Mouse (Mus musculus): Measurements from ENCODE around the gene Dok5. TPM values are rescaled to one million over a fixed set of nuclear protein-coding genes. Genes with fewer than 3 reads are reported as not detected.

The Dok5 gene
- polyA plus RNA-seq, 1 experiment from 2014 or later = not detected

DNA sequence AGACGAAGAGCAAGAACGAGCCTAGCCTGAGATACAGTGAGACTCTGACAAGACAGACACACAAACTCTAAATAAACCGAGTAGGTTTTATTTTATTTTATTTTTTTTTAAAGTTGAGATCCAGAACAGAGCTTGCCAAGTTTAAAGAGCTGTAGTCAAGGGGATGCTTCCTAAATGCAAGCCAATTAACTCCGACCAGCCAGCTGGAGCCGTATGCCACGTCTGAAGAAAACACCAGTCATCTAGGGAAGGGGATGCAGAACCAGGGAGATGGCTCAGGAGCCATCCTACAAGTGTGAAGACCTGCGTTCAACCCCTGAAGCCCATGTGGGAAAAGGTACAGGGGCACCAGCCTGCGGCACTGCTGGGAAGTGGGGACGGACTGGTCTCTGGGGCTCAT is 2.7 kb upstream of the Dok5 start:
- H3K4me3 ChIP-seq (ENCODE audit: inconsistent target) = no peak overlapping the region
- 91% methylated on average over 9 of the region's 9 CpGs for WGBS (ENCODE audit: missing documents)
- no peak overlapping the region for H3K27ac ChIP-seq
- no peaks in the 10 kb centered on the region for H3K79me2 ChIP-seq (ENCODE audit: inconsistent target)
- H3K36me3 ChIP-seq (ENCODE audit: inconsistent target) = no peaks in the 10 kb centered on the region

DNA sequence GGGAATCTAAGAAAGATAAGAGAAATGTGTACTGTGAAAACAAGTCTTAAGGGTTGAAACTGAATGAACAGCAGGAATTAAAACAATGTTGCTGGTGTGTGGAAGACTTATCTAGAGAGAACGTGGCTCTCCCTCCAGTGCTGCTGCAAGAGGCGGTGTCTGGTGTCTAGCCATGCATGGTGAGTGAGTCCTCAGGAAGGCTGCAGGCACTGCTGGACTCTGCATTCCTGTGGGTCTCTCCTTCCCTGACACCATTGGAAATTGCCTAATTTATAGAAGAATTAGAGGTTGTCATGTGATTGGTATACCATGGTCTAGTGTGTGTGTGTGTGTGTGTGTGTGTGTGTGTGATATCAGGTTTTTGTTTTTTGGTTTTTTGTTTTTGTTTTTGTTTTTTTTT is 1.9 kb upstream of the Dok5 start:
- no peak overlapping the region for H3K27ac ChIP-seq
- WGBS (ENCODE audit: missing documents) = 69% methylated on average over 2 of the region's 2 CpGs
- no peaks in the 10 kb centered on the region for H3K36me3 ChIP-seq (ENCODE audit: inconsistent target)
- H3K79me2 ChIP-seq (ENCODE audit: inconsistent target) = no peaks in the 10 kb centered on the region
- H3K4me3 ChIP-seq (ENCODE audit: inconsistent target) = no peak overlapping the region

DNA sequence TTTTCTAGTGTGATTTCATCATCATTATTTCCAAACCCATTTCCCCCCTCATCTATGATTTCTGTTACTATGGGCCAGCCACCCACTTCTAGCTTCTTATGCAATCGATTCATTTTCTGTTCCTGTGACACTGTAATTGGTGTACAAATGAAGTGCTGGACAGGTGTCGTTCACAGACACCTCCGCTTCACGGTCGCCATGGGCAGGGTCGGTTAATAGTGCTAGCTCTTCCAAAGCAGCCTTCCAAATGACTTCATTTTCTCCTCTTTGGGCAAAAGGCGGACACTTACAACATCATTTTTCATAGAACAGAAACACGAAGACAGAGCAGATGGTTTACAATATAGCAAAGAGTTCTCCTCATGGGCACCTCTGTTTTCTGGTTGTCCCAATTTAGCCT is 1.5 kb upstream of the Dok5 start:
- no peaks in the 10 kb centered on the region for H3K79me2 ChIP-seq (ENCODE audit: inconsistent target)
- no peaks in the 10 kb centered on the region for H3K36me3 ChIP-seq (ENCODE audit: inconsistent target)
- no peak overlapping the region for H3K27ac ChIP-seq
- 93% methylated on average over 8 of the region's 8 CpGs for WGBS (ENCODE audit: missing documents)
- no peak overlapping the region for H3K4me3 ChIP-seq (ENCODE audit: inconsistent target)

DNA sequence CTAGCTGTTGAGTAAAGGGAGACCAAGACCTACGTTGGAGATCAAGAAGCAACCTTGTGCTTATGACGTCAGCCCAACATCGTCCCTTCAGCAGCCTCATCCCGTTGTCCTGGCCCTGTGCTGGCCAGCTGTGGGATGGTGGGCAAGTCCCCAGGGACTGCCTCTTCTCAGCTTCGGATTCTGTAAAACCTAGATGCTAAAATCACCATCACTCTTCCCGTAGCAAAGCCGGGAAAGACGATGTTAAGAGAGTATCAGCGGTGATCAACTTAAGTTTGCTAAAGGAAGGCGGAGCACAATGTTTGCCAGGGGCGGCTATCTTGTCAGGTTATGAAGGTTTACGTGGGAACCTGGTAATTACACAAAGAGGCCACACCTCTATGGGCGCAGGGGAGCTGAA is 826 bp upstream of the Dok5 start:
- Histone ChIP-seq H3K36me3 (ENCODE audit: inconsistent target) (no peaks in the 10 kb centered on the region), H3K27ac (no peak overlapping the region), H3K4me3 (ENCODE audit: inconsistent target) (no peak overlapping the region), H3K79me2 (ENCODE audit: inconsistent target) (no peaks in the 10 kb centered on the region)
- WGBS (ENCODE audit: missing documents) = 61% methylated on average over 13 of the region's 13 CpGs

DNA sequence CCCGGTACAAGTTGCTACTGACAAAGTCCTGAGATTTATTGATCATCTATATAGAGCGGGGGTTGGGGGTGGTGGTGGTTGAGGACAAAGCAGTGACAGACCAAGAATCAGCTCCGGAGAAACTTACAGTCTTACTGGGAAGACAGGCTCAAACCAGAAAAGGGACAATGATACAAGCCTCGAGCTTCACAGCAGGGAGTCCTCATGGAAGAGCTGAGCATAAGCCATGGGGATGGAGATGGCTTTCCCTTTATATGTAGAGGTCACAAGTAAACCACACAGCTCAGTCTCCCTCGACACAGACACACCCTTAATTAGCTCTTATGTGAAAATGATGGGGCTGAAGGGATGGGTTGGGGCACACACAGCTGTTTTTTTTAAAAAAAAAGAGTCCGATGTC is 402 bp upstream of the Dok5 start:
- WGBS (ENCODE audit: missing documents) = 26% methylated on average over 6 of the region's 6 CpGs
- Histone ChIP-seq H3K36me3 (ENCODE audit: inconsistent target) (no peaks in the 10 kb centered on the region), H3K4me3 (ENCODE audit: inconsistent target) (no peak overlapping the region), H3K79me2 (ENCODE audit: inconsistent target) (no peaks in the 10 kb centered on the region), H3K27ac (no peak overlapping the region)

DNA sequence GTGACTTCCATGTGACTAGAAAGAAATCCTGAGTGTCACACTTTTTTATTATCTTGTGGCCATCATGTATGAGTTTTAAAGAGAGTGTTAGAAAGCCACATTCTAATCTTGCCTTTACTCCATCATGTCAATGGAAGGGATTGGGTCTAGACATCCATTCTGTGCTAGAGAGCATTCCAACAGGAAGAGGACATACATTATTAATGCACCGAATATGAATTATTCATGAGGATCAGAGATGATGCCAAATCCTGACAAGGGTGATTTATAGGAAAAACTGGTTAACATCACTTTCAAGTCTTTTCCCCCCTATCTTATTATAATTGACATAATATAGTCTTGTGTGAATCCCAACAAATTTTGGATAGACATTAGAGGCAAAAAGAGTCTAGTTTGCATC is 2.1 kb downstream of the Dok5 start:
- H3K4me3 ChIP-seq (ENCODE audit: inconsistent target) = no peak overlapping the region
- H3K27ac ChIP-seq = no peak overlapping the region
- H3K79me2 ChIP-seq (ENCODE audit: inconsistent target) = no peaks in the 10 kb centered on the region
- H3K36me3 ChIP-seq (ENCODE audit: inconsistent target) = no peaks in the 10 kb centered on the region
- WGBS (ENCODE audit: missing documents) = 91% methylated on average over 1 of the region's 1 CpGs

DNA sequence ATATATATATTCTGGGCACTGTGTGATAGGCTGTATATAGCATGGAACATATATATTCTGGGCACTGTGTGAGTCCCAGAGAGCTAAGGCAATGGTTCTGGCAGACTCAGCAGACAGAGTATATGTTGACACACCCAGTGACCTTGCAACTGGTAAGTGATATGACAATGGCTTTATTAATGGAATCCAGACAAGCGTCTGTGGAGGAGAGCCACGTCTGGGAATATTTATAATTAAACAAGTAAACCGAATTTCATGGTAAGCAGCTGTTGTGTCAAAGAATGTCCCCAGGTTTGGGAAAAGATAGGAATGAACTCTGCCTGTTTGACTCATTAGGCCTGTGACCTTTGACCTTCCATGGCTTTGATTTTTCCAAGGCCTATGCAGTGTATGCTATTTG is 2.8 kb downstream of the Dok5 start:
- H3K4me3 ChIP-seq (ENCODE audit: inconsistent target) = no peak overlapping the region
- no peaks in the 10 kb centered on the region for H3K36me3 ChIP-seq (ENCODE audit: inconsistent target)
- no peaks in the 10 kb centered on the region for H3K79me2 ChIP-seq (ENCODE audit: inconsistent target)
- no peak overlapping the region for H3K27ac ChIP-seq
- WGBS (ENCODE audit: missing documents) = 86% methylated on average over 3 of the region's 3 CpGs

DNA sequence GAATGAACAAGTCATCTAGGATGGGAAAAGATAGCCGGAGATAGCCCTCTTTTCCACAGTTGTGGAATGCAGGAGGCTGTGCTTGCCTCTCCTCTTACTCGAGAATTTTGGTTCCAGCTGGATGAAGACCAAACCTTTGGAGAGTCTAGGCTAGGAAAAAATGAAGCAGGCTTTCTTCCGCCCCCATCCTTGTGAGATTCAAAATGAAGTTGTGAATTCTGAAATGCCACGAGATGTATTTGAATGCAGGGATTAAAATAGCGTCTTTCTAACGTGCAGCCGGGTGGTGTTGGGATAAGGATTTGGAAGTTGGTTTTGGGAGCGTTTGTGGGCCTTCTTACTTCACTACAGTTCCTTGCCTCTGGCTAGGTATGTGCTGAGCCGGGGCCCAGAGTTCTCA is 6.8 kb downstream of the Dok5 start:
- no peaks in the 10 kb centered on the region for H3K79me2 ChIP-seq (ENCODE audit: inconsistent target)
- WGBS (ENCODE audit: missing documents) = 86% methylated on average over 9 of the region's 9 CpGs
- no peak overlapping the region for H3K4me3 ChIP-seq (ENCODE audit: inconsistent target)
- H3K27ac ChIP-seq = no peak overlapping the region
- no peaks in the 10 kb centered on the region for H3K36me3 ChIP-seq (ENCODE audit: inconsistent target)

DNA sequence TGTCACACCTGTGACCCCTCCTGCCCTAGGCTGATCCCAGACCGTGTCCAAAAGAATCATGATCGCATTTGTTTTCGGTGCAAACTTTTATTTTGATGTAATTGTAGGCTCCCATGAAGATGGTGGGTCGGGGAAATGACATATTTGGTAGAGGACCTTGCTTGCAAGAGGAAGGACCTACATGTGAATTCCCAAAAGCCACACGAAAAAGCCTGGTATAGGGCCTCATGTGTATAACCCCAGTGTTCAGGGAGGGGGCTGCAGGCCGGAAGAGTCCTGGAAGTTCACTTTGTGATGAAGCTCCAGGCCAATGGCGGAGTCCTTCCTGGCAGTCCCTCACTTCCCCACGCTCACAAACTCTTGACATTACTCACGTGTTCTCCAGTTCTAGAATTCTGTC is 7.3 kb downstream of the Dok5 start:
- 82% methylated on average over 9 of the region's 9 CpGs for WGBS (ENCODE audit: missing documents)
- Histone ChIP-seq H3K36me3 (ENCODE audit: inconsistent target) (no peaks in the 10 kb centered on the region), H3K27ac (no peak overlapping the region), H3K4me3 (ENCODE audit: inconsistent target) (no peak overlapping the region), H3K79me2 (ENCODE audit: inconsistent target) (no peaks in the 10 kb centered on the region)

DNA sequence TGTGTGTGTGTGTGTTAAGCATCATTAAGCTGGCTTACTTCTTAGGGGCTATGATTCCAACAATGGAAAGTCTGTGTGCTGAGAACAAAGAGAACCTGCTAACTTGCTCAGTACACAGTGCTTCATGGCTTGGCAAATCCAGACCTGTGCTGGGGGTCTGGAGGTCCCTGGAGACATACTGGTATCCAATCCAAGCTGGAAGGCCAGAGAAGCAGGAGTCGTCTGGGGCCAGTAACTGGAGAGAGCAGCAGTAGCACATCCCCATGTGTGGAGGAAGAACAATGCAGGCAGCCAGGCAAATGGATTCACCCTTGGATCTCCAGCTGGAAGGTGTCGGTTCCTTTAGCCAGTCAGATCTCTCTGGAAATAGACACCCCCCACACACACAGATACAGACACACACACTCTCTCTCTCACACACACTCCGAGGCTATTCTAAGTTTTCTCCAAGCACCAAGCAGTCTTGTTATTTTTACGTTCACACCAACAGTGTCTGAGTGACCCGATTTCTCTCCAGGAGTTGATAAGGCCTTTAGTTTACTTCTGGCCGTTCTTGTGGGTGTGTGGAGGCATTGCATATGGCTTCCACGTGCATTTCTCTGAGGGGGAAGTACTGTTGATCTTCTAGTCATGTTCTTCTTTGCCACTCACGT is 8.2 kb downstream of the Dok5 start:
- Histone ChIP-seq H3K79me2 (ENCODE audit: inconsistent target) (no peaks in the 10 kb centered on the region), H3K4me3 (ENCODE audit: inconsistent target) (no peak overlapping the region), H3K36me3 (ENCODE audit: inconsistent target) (no peaks in the 10 kb centered on the region), H3K27ac (no peak overlapping the region)
- WGBS (ENCODE audit: missing documents) = 77% methylated on average over 8 of the region's 8 CpGs

DNA sequence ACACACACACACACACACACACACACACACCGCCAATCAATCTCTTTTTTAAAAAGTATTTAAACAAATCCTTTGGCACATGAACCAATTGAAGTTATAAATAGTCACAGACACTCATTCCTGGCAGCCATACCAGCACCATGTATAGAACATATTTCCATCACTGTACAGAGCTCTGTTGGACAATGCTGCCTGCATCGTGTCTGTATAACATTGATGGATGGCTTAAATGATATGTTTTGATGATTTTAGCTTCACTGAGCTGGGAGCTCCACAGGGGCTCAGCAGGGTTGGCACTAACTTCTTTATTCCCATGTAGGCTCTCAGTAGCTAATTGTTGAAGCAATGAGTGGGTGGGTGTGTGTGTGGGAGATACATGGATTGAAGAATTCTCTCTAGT is 11.9 kb downstream of the Dok5 start:
- no peak overlapping the region for H3K27ac ChIP-seq
- WGBS (ENCODE audit: missing documents) = 46% methylated on average over 2 of the region's 2 CpGs
- no peaks in the 10 kb centered on the region for H3K79me2 ChIP-seq (ENCODE audit: inconsistent target)
- H3K36me3 ChIP-seq (ENCODE audit: inconsistent target) = no peaks in the 10 kb centered on the region
- no peak overlapping the region for H3K4me3 ChIP-seq (ENCODE audit: inconsistent target)

DNA sequence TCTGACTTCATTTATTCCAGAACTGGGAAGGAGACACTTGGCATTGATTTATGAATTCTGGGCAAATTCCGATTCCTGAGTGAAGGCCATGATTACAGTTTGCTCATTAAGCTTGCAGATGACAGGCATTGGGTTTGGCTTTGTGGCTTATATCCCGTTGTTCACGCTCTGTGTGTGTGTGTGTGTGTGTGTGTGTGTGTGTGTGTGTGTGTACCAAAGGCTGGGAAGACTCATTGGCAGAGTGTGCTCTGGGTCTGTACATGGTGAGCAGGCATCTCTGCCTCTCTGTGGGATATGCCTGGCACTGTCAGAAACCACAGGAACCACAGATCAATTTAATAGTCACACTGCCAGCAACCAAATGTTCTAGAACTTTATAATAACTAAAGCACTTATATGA is 17.3 kb downstream of the Dok5 start:
- Histone ChIP-seq H3K79me2 (ENCODE audit: inconsistent target) (no peaks in the 10 kb centered on the region), H3K36me3 (ENCODE audit: inconsistent target) (no peaks in the 10 kb centered on the region), H3K4me3 (ENCODE audit: inconsistent target) (no peak overlapping the region), H3K27ac (no peak overlapping the region)
- WGBS (ENCODE audit: missing documents) = 77% methylated on average over 3 of the region's 3 CpGs

DNA sequence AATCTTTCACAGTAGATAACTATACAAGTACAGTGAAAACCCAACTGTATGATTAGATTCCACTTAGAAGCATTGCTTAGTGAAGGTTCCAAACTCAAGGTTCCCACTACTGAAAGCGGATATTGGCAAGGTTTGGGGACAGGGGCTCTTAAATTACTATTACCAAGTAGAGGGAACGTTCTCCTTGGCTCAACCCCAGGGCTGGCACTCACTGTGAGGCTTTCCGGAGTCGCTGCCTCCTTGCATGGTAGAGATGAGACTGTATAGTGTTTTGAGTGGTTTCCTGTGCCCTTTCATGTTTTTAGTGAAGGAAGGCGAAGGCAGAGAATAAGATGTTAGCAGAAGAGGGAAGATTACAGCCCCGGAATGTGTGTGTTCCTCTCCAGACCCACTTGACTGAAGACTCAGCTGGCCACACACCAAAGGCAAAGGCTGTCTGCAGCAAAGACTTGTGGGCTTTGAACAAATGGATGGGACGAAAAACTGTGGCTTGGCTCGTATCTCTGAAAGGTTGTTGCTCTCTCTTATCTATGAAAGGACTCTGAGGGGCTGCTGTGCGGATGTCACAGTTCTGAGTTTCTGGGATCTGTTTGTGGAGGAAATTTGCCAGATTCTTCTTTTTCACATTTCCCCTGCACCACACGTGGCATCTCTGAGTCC is 20.7 kb downstream of the Dok5 start:
- no peak overlapping the region for H3K4me3 ChIP-seq (ENCODE audit: inconsistent target)
- no peak overlapping the region for H3K27ac ChIP-seq
- no peaks in the 10 kb centered on the region for H3K79me2 ChIP-seq (ENCODE audit: inconsistent target)
- no peaks in the 10 kb centered on the region for H3K36me3 ChIP-seq (ENCODE audit: inconsistent target)
- 80% methylated on average over 8 of the region's 10 CpGs for WGBS (ENCODE audit: missing documents)

DNA sequence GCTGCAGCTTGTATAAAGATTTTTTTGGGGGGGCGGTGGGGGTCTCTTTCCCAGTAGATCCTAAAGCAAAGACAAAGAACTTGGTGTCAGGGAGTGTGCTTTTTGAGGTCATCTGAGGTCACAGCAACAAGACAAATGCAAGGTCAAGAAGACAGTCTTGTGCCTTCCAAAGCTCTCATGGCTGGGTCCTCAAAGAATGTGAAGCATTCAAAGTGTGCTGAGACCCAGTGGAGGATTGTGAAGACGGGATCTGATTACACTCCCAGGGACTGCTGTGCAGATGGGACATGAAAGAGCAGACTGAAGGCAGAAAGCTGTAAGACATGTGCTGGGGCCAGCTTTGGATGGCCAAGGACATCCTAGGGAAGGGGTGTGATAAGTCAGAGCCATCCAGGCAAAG is 24.2 kb downstream of the Dok5 start:
- Histone ChIP-seq H3K79me2 (ENCODE audit: inconsistent target) (no peaks in the 10 kb centered on the region), H3K36me3 (ENCODE audit: inconsistent target) (no peaks in the 10 kb centered on the region), H3K27ac (no peak overlapping the region), H3K4me3 (ENCODE audit: inconsistent target) (no peak overlapping the region)
- 76% methylated on average over 2 of the region's 2 CpGs for WGBS (ENCODE audit: missing documents)

DNA sequence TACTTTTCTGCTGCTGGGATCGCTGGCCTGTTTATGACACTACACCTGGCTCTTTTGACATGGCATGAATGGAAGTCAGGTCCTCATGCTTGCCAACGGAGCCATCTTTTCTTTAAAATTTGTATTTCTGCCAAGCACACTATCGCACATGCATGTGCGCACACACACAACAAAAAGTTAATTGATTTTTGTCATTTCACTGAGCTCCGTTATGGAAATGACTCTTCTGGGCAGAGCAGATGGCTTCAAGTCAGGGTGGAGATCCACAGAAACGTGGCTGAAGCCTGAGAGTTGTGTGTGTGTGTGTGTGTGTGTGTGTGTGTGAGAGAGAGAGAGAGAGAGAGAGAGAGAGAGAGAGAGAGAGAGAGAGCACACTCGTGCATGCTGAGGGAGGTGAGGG is 25.1 kb downstream of the Dok5 start:
- 84% methylated on average over 6 of the region's 7 CpGs for whole genome bisulfite sequencing (ENCODE audit: missing documents)
- H3K4me3 ChIP-seq (ENCODE audit: inconsistent target) = no peak overlapping the region
- H3K27ac ChIP-seq = no peak overlapping the region

More for the DNA sequence above, 25.1 kb downstream of the Dok5 start:
- no peaks in the 10 kb centered on the region for H3K79me2 ChIP-seq (ENCODE audit: inconsistent target)
- no peaks in the 10 kb centered on the region for H3K36me3 ChIP-seq (ENCODE audit: inconsistent target)
